Mouse (Mus musculus): ENCODE data around the gene Atp8b3. TPM values are rescaled to one million over a fixed set of nuclear protein-coding genes. Genes with fewer than 3 reads are reported as not detected.
A peak's percentile ranks its signal among the peaks of the same experiment; 100 is the strongest.

The Atp8b3 gene
- polyA plus RNA-seq, 1 experiment = 1,123 TPM

- Histone ChIP-seq H3K4me3 (ENCODE audit: control insufficient read depth, low read depth, low read length) (no peak overlapping the region), H3K27me3 (ENCODE audit: control insufficient read depth, insufficient read depth, low read length) (no peaks in the 10 kb centered on the region), H3K36me3 (ENCODE audit: control insufficient read depth, insufficient read depth, low read length) (no peaks in the 10 kb centered on the region), H3K27ac (ENCODE audit: control insufficient read depth, insufficient read depth, low read depth, low read length) (no peak overlapping the region), H3K4me1 (ENCODE audit: control insufficient read depth, insufficient read depth, low read length) (peaks cover 32% of the 10 kb centered on the region)
- TF ChIP-seq CTCF (IDR thresholded peaks at IDR 0.05; ENCODE audit: control insufficient read depth, insufficient read depth, insufficient replicate concordance, low read depth, low read length) (no peak), POLR2A (IDR thresholded peaks at IDR 0.05; ENCODE audit: control insufficient read depth, low read depth, low read length) (no peak)
Measured at GRCm38 (mm10) chr10:80583047-80583446, 44.1 kb upstream of the Atp8b3 start.

GRCm38 (mm10) chr10:80578911-80579310 lies 40.0 kb upstream of the Atp8b3 start:
- Histone ChIP-seq H3K4me3 (ENCODE audit: control insufficient read depth, low read depth, low read length) (no peak overlapping the region), H3K27me3 (ENCODE audit: control insufficient read depth, insufficient read depth, low read length) (no peaks in the 10 kb centered on the region), H3K4me1 (ENCODE audit: control insufficient read depth, insufficient read depth, low read length) (peaks cover 29% of the 10 kb centered on the region), H3K36me3 (ENCODE audit: control insufficient read depth, insufficient read depth, low read length) (no peaks in the 10 kb centered on the region), H3K27ac (ENCODE audit: control insufficient read depth, insufficient read depth, low read depth, low read length) (no peak overlapping the region)
- TF ChIP-seq CTCF (IDR thresholded peaks at IDR 0.05; ENCODE audit: control insufficient read depth, insufficient read depth, insufficient replicate concordance, low read depth, low read length) = peak; percentile 34; the same call in 1 of the 2 replicates
- TF ChIP-seq POLR2A (IDR thresholded peaks at IDR 0.05; ENCODE audit: control insufficient read depth, low read depth, low read length) = no peak

- Histone ChIP-seq H3K36me3 (ENCODE audit: control insufficient read depth, insufficient read depth, low read length) (no peaks in the 10 kb centered on the region), H3K4me3 (ENCODE audit: control insufficient read depth, low read depth, low read length) (peak overlapping the region; percentile 62), H3K27me3 (ENCODE audit: control insufficient read depth, insufficient read depth, low read length) (no peaks in the 10 kb centered on the region), H3K27ac (ENCODE audit: control insufficient read depth, insufficient read depth, low read depth, low read length) (peak overlapping the region; percentile 55), H3K4me1 (ENCODE audit: control insufficient read depth, insufficient read depth, low read length) (peaks cover 29% of the 10 kb centered on the region)
- TF ChIP-seq POLR2A (IDR thresholded peaks at IDR 0.05; ENCODE audit: control insufficient read depth, low read depth, low read length) (peak; percentile 20; the same call in 1 of the 2 replicates), CTCF (IDR thresholded peaks at IDR 0.05; ENCODE audit: control insufficient read depth, insufficient read depth, insufficient replicate concordance, low read depth, low read length) (peak; percentile 66)
Measured at GRCm38 (mm10) chr10:80578131-80578750, 39.3 kb upstream of the Atp8b3 start.

GRCm38 (mm10) chr10:80577195-80578130 lies 38.5 kb upstream of the Atp8b3 start, which contains the start of gene Klf16:
TSS of gene Klf16 (minus strand) at chr10:80577321.
- TF ChIP-seq CTCF (IDR thresholded peaks at IDR 0.05; ENCODE audit: control insufficient read depth, insufficient read depth, insufficient replicate concordance, low read depth, low read length) = no peak
- peak; percentile 64 for TF ChIP-seq POLR2A (IDR thresholded peaks at IDR 0.05; ENCODE audit: control insufficient read depth, low read depth, low read length)
- peaks cover 29% of the 10 kb centered on the region for H3K4me1 ChIP-seq (ENCODE audit: control insufficient read depth, insufficient read depth, low read length)
- no peaks in the 10 kb centered on the region for H3K27me3 ChIP-seq (ENCODE audit: control insufficient read depth, insufficient read depth, low read length)
- no peaks in the 10 kb centered on the region for H3K36me3 ChIP-seq (ENCODE audit: control insufficient read depth, insufficient read depth, low read length)
- peak within 1 kb of the TSS; percentile 86 for H3K27ac ChIP-seq (ENCODE audit: control insufficient read depth, insufficient read depth, low read depth, low read length)
- H3K4me3 ChIP-seq (ENCODE audit: control insufficient read depth, low read depth, low read length) = peak within 1 kb of the TSS; percentile 92

GRCm38 (mm10) chr10:80576351-80577194 lies 37.6 kb upstream of the Atp8b3 start:
- TF ChIP-seq CTCF (IDR thresholded peaks at IDR 0.05; ENCODE audit: control insufficient read depth, insufficient read depth, insufficient replicate concordance, low read depth, low read length) (no peak), POLR2A (IDR thresholded peaks at IDR 0.05; ENCODE audit: control insufficient read depth, low read depth, low read length) (no peak)
- H3K27ac ChIP-seq (ENCODE audit: control insufficient read depth, insufficient read depth, low read depth, low read length) = peak overlapping the region; percentile 82
- peaks cover 29% of the 10 kb centered on the region for H3K4me1 ChIP-seq (ENCODE audit: control insufficient read depth, insufficient read depth, low read length)
- H3K4me3 ChIP-seq (ENCODE audit: control insufficient read depth, low read depth, low read length) = peak overlapping the region; percentile 92
- no peaks in the 10 kb centered on the region for H3K27me3 ChIP-seq (ENCODE audit: control insufficient read depth, insufficient read depth, low read length)
- no peaks in the 10 kb centered on the region for H3K36me3 ChIP-seq (ENCODE audit: control insufficient read depth, insufficient read depth, low read length)

- TF ChIP-seq CTCF (IDR thresholded peaks at IDR 0.05; ENCODE audit: control insufficient read depth, insufficient read depth, insufficient replicate concordance, low read depth, low read length) (no peak), POLR2A (IDR thresholded peaks at IDR 0.05; ENCODE audit: control insufficient read depth, low read depth, low read length) (no peak)
- peak overlapping the region; percentile 92 for H3K4me3 ChIP-seq (ENCODE audit: control insufficient read depth, low read depth, low read length)
- H3K4me1 ChIP-seq (ENCODE audit: control insufficient read depth, insufficient read depth, low read length) = peaks cover 29% of the 10 kb centered on the region
- no peaks in the 10 kb centered on the region for H3K36me3 ChIP-seq (ENCODE audit: control insufficient read depth, insufficient read depth, low read length)
- no peak overlapping the region for H3K27ac ChIP-seq (ENCODE audit: control insufficient read depth, insufficient read depth, low read depth, low read length)
- H3K27me3 ChIP-seq (ENCODE audit: control insufficient read depth, insufficient read depth, low read length) = no peaks in the 10 kb centered on the region
Measured at GRCm38 (mm10) chr10:80575925-80576324, 37.0 kb upstream of the Atp8b3 start.

Data from testis, adult 2 months (tissue).